Mouse (Mus musculus): Measurements from ENCODE around the gene Zfp984. TPM values are rescaled to one million over a fixed set of nuclear protein-coding genes. Genes with fewer than 3 reads are reported as not detected.

The Zfp984 gene
- polyA plus RNA-seq, 1 experiment from 2014 or later, result 16.4 TPM

Other genes starting within 250 kb of the Zfp984 start
- gene Zfp979, start 167.3 kb downstream of the Zfp984 start, polyA plus RNA-seq (2015; fragmentation: Nextera tagmentation; extraction: Ambion mirVana), result 1.5 and 2.0 TPM in 2 replicates
- gene Zfp534, start 107.2 kb downstream of the Zfp984 start, polyA plus RNA-seq (2015; fragmentation: Nextera tagmentation; extraction: Ambion mirVana), result not detected in 2 replicates
- gene Zfp933, start 38.6 kb upstream of the Zfp984 start, polyA plus RNA-seq (2015; fragmentation: Nextera tagmentation; extraction: Ambion mirVana), result 4.5 and 5.6 TPM in 2 replicates
- 73.5 and 88.4 TPM in 2 replicates for gene Miip, start 59.0 kb upstream of the Zfp984 start, polyA plus RNA-seq (2015; fragmentation: Nextera tagmentation; extraction: Ambion mirVana)
- gene Fv1, start 59.2 kb upstream of the Zfp984 start, polyA plus RNA-seq (2015; fragmentation: Nextera tagmentation; extraction: Ambion mirVana), result 4.7 and 4.9 TPM in 2 replicates
- 18.2 and 18.8 TPM in 2 replicates for gene Mfn2, start 94.9 kb upstream of the Zfp984 start, polyA plus RNA-seq (2015; fragmentation: Nextera tagmentation; extraction: Ambion mirVana)
- gene Plod1, start 127.0 kb upstream of the Zfp984 start, polyA plus RNA-seq (2015; fragmentation: Nextera tagmentation; extraction: Ambion mirVana), result 11.4 TPM in 2 replicates
- gene 2510039O18Rik, start 131.1 kb upstream of the Zfp984 start, polyA plus RNA-seq (2015; fragmentation: Nextera tagmentation; extraction: Ambion mirVana), result 21.8 and 28.9 TPM in 2 replicates
- gene Nppb, start 176.0 kb upstream of the Zfp984 start, polyA plus RNA-seq (2015; fragmentation: Nextera tagmentation; extraction: Ambion mirVana), result 0.42 and 0.62 TPM in 2 replicates
- 0.76 and 0.88 TPM in 2 replicates for gene Nppa, start 190.9 kb upstream of the Zfp984 start, polyA plus RNA-seq (2015; fragmentation: Nextera tagmentation; extraction: Ambion mirVana)
- 4.1 and 4.2 TPM in 2 replicates for gene Clcn6, start 229.0 kb upstream of the Zfp984 start, polyA plus RNA-seq (2015; fragmentation: Nextera tagmentation; extraction: Ambion mirVana)
- gene Mthfr, start 229.3 kb upstream of the Zfp984 start, polyA plus RNA-seq (2015; fragmentation: Nextera tagmentation; extraction: Ambion mirVana), result 8.3 and 9.0 TPM in 2 replicates